Comparison of ENCODE assay signal across 25 mouse cellular contexts in the genomic region with DNA sequence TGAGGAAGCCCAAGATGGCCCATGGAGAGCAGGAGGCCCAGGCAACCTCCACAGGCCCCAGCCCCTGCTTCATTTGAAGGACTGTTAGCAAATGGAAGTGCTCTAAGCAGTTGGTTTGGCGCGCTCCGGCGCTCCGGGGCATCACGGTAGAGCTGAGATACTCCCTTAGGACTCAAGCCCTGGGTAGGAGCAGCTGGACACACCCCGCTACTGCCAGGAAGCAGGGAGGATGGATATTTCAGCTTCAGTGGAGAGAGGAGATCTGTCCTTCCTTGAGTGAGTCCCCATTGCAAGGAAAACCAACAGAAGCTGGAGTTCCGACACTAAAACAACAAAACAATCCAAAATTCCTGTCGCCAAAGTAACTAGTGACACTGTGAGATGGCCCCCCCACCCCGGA.
"Had no signal": no experiment of that assay in that cellular context is flagged by ENCODE, and none has a peak within 500 bp of the region (broad histone marks: within the 10 kb centered on the region; RNA-seq: fewer than 3 reads in every experiment).

No protein-coding gene starts in this region.

- H3K4me2 ChIP-seq: heart, embryonic 12.5 days; hindbrain, embryonic 12.5 days; hindbrain, embryonic 14.5 days; intestine, embryonic 15.5 days; limb, embryonic 12.5 days; liver, embryonic 11.5 days; liver, embryonic 13.5 days had no signal

- H3K4me1 ChIP-seq: heart, embryonic 10.5 days; heart, embryonic 12.5 days; hindbrain, embryonic 10.5 days; hindbrain, embryonic 12.5 days; intestine, embryonic 15.5 days; limb, embryonic 12.5 days had no signal

- H3K4me3 ChIP-seq: gastrocnemius, adult 2 months; heart, embryonic 10.5 days; heart, embryonic 12.5 days; hindbrain, embryonic 10.5 days; hindbrain, embryonic 12.5 days; intestine, embryonic 15.5 days; layer of hippocampus, adult 2 months; left cerebral cortex, adult 2 months; limb, embryonic 10.5 days; limb, embryonic 12.5 days; liver, embryonic 13.5 days had no signal

- H3K9me3 ChIP-seq: heart, embryonic 10.5 days; heart, embryonic 12.5 days; hindbrain, embryonic 10.5 days; hindbrain, embryonic 12.5 days; intestine, embryonic 15.5 days; limb, embryonic 10.5 days; limb, embryonic 12.5 days; liver, embryonic 13.5 days had no signal

- H3K36me3 ChIP-seq: heart, embryonic 10.5 days; heart, embryonic 12.5 days; hindbrain, embryonic 10.5 days; hindbrain, embryonic 12.5 days; intestine, embryonic 15.5 days; limb, embryonic 10.5 days; limb, embryonic 12.5 days; liver, embryonic 13.5 days had no signal

- H3K27me3 ChIP-seq: heart, embryonic 12.5 days; hindbrain, embryonic 12.5 days; intestine, embryonic 15.5 days; limb, embryonic 12.5 days; liver, embryonic 13.5 days had no signal

- ATAC-seq: hindbrain, embryonic 16.5 days; inflammation-experienced regulatory T-cells, adult 6 months; intestine, embryonic 15.5 days; intestine, postnatal 0 days had no signal

- DNase-seq: gastrocnemius, adult 2 months; gastrocnemius, postnatal 10 days; gastrocnemius, postnatal 25 days; heart, adult 18-20 months; heart, postnatal 10 days; heart, postnatal 4 days; kidney, adult 8-10 months; kidney, postnatal 25 days; kidney, postnatal 4 days; liver; liver, embryonic 13.5 days had no signal

- H3K9ac ChIP-seq: heart, embryonic 12.5 days; hindbrain, embryonic 12.5 days; hindbrain, embryonic 14.5 days; intestine, embryonic 15.5 days; limb, embryonic 12.5 days; liver, embryonic 13.5 days had no signal

- H3K27ac ChIP-seq: gastrocnemius, adult 2 months; heart, embryonic 10.5 days; hindbrain, embryonic 10.5 days; hindbrain, embryonic 12.5 days; hindbrain, embryonic 14.5 days; intestine, embryonic 15.5 days; layer of hippocampus, adult 2 months; left cerebral cortex, adult 2 months; limb, embryonic 10.5 days; limb, embryonic 12.5 days; liver, embryonic 13.5 days had no signal
